Mouse (Mus musculus) liver, postnatal 0 days (tissue): ENCODE data around the gene Cdcp2.

Experiments
- CTCF ChIP-seq: sonication (generic); IDR thresholded peaks from 2 replicates; pipeline ENCODE4 v1.5.1; 2016; ENCODE audit warnings: antibody characterized with exemption, low read depth
- EP300 ChIP-seq: IDR thresholded peaks from 2 replicates; pipeline ENCODE4 v1.6.1; 2016; ENCODE audit warnings: antibody characterized with exemption, low read depth, mild to moderate bottlenecking

DNA sequence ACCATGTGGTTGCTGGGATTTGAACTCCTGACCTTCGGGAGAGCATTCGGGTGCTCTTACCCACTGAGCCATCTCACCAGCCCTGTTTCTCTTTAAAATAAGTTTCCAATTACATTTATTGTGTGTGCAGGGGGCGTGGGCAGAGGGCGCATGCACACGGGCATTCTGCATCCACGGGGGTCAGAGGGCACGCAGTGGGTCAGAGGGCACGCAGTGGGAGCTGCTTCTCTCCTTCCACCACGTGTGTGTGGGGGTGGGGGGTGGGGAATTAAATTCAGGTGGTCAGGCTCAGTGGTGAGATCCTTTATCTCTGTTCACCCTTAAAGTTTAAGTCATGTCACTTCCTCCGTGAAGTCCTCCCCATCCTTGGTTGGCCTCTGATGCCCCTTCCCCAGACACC is 1.7 kb downstream of the Cdcp2 start:
- TF ChIP-seq EP300 (no peak), CTCF (no peak)
